Mouse (Mus musculus) WW6 (cell line): Measurements from ENCODE around the gene Ryk.

ENCODE experiments used
- DNase-seq: peaks from one replicate; pipeline ENCODE4 v3.0.0-alpha.2; 2013; ENCODE audit warnings: low read depth, low spot score

Gene Ryk

GRCm38 (mm10) chr9:102948706-102949105, 114.0 kb downstream of the Ryk start:
- no peak for DNase-seq

GRCm38 (mm10) chr9:102951091-102951994, 116.6 kb downstream of the Ryk start:
- DNase-seq, result no peak

DNA sequence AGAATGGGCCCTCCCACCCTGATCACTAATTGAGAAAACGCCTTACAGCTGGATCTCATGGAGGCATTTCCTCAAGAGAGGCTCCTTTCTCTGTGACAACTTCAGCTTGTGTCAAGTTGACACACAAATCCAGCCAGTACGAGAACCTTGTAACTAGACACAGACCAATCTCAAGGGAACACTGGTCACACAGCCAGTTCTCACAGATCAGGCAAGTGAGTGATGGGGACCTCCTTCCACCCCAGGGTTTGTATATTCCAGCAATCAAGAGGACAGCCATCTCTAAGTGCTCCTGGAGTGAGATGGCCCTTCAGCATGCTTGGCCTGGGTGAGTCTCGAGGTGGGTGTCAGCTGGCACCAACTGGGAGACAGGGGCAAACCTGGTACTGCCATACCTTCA, 121.1 kb downstream of the Ryk start:
- no peak for DNase-seq
